Mouse (Mus musculus): Measurements from ENCODE around the gene Nlrp6. TPM values are rescaled to one million over a fixed set of nuclear protein-coding genes. Genes with fewer than 3 reads are reported as not detected.
A peak's percentile ranks its signal among the peaks of the same experiment; 100 is the strongest.

Nlrp6 gene
- polyA plus RNA-seq, 1 experiment from 2014 or later = 0.08 TPM

GRCm38 (mm10) chr7:140946980-140947379 is 26.3 kb downstream of the Nlrp6 start:
- Histone ChIP-seq H3K27ac (ENCODE audit: low read depth) (peak overlapping the region; percentile 27; the same call in 1 of the 2 replicates), H3K4me3 (ENCODE audit: low read depth, low read length) (no peak overlapping the region), H3K9ac (no peak overlapping the region), H3K4me2 (no peak overlapping the region), H3K9me3 (ENCODE audit: low read depth, low read length) (no peaks in the 10 kb centered on the region), H3K4me1 (ENCODE audit: insufficient read depth) (peaks cover 8% of the 10 kb centered on the region; the same call in 1 of the 2 replicates), H3K36me3 (ENCODE audit: insufficient read depth) (peaks cover 55% of the 10 kb centered on the region), H3K27me3 (ENCODE audit: insufficient read depth, low read length) (no peaks in the 10 kb centered on the region)
- 44% methylated on average over 7 of the region's 7 CpGs for WGBS
- DNase-seq (no peak), ATAC-seq (ENCODE audit: insufficient read depth) (no peak)
- TF ChIP-seq CTCF (IDR thresholded peaks at IDR 0.05; ENCODE audit: low read depth) = no peak

- Histone ChIP-seq H3K4me2 (no peak overlapping the region), H3K27ac (ENCODE audit: low read depth) (no peak overlapping the region), H3K9ac (no peak overlapping the region), H3K4me3 (ENCODE audit: low read depth, low read length) (no peak overlapping the region), H3K4me1 (ENCODE audit: insufficient read depth) (0 out of 2 replicates have a peak, but pooled peaks cover 3% of the 10 kb centered on the region), H3K27me3 (ENCODE audit: insufficient read depth, low read length) (no peaks in the 10 kb centered on the region), H3K9me3 (ENCODE audit: low read depth, low read length) (no peaks in the 10 kb centered on the region), H3K36me3 (ENCODE audit: insufficient read depth) (peaks cover 55% of the 10 kb centered on the region)
- ATAC-seq (ENCODE audit: insufficient read depth) = no peak
- DNase-seq = no peak
- TF ChIP-seq CTCF (IDR thresholded peaks at IDR 0.05; ENCODE audit: low read depth) = no peak
- 78% methylated on average over 8 of the region's 8 CpGs for WGBS
Measured at GRCm38 (mm10) chr7:140948161-140948560, 27.5 kb downstream of the Nlrp6 start.

- Histone ChIP-seq H3K9ac (no peak overlapping the region), H3K4me1 (ENCODE audit: insufficient read depth) (peaks cover 7% of the 10 kb centered on the region; the same call in 1 of the 2 replicates), H3K36me3 (ENCODE audit: insufficient read depth) (peaks cover 55% of the 10 kb centered on the region), H3K27me3 (ENCODE audit: insufficient read depth, low read length) (no peaks in the 10 kb centered on the region), H3K27ac (ENCODE audit: low read depth) (no peak overlapping the region), H3K4me3 (ENCODE audit: low read depth, low read length) (no peak overlapping the region), H3K9me3 (ENCODE audit: low read depth, low read length) (no peaks in the 10 kb centered on the region), H3K4me2 (no peak overlapping the region)
- DNase-seq (no peak), ATAC-seq (ENCODE audit: insufficient read depth) (no peak)
- TF ChIP-seq CTCF (IDR thresholded peaks at IDR 0.05; ENCODE audit: low read depth) = no peak
- 86% methylated on average over 6 of the region's 6 CpGs for WGBS
Measured at GRCm38 (mm10) chr7:140949255-140949654, 28.6 kb downstream of the Nlrp6 start.

GRCm38 (mm10) chr7:140949824-140950530 is 29.3 kb downstream of the Nlrp6 start, which contains the start of gene Ifitm5:
Ifitm5 (minus strand) TSS chr7:140950291.
- peak within 1 kb of the TSS; percentile 9; the same call in 1 of the 2 replicates for H3K27ac ChIP-seq (ENCODE audit: low read depth)
- no peak within 1 kb of the TSS for H3K4me3 ChIP-seq (ENCODE audit: low read depth, low read length)

GRCm38 (mm10) chr7:140951051-140951450 is 30.3 kb downstream of the Nlrp6 start:
- H3K27ac ChIP-seq (ENCODE audit: low read depth) = peak overlapping the region; percentile 9; the same call in 1 of the 2 replicates
- H3K27me3 ChIP-seq (ENCODE audit: insufficient read depth, low read length) = no peaks in the 10 kb centered on the region
- DNase-seq (peak; percentile 61), ATAC-seq (ENCODE audit: insufficient read depth) (no peak)
- no peaks in the 10 kb centered on the region for H3K9me3 ChIP-seq (ENCODE audit: low read depth, low read length)
- no peak overlapping the region for H3K4me3 ChIP-seq (ENCODE audit: low read depth, low read length)
- H3K36me3 ChIP-seq (ENCODE audit: insufficient read depth) = peaks cover 41% of the 10 kb centered on the region
- H3K9ac ChIP-seq = no peak overlapping the region
- no peak overlapping the region; the same call in 1 of the 2 replicates for H3K4me2 ChIP-seq
- H3K4me1 ChIP-seq (ENCODE audit: insufficient read depth) = peaks cover 13% of the 10 kb centered on the region
- 34% methylated on average over 8 of the region's 8 CpGs for WGBS
- TF ChIP-seq CTCF (IDR thresholded peaks at IDR 0.05; ENCODE audit: low read depth) = no peak

More at GRCm38 (mm10) chr7:140949824-140950530, 29.3 kb downstream of the Nlrp6 start, which contains the start of gene Ifitm5:
- no peak for DNase-seq
- Histone ChIP-seq H3K27me3 (ENCODE audit: insufficient read depth, low read length) (no peaks in the 10 kb centered on the region), H3K4me1 (ENCODE audit: insufficient read depth) (peaks cover 11% of the 10 kb centered on the region; the same call in 1 of the 2 replicates), H3K9ac (no peak within 1 kb of the TSS), H3K36me3 (ENCODE audit: insufficient read depth) (peaks cover 51% of the 10 kb centered on the region), H3K4me2 (no peak within 1 kb of the TSS), H3K9me3 (ENCODE audit: low read depth, low read length) (no peaks in the 10 kb centered on the region)
- TF ChIP-seq CTCF (IDR thresholded peaks at IDR 0.05; ENCODE audit: low read depth) = no peak
- 86% methylated on average over 16 of the region's 16 CpGs for WGBS
- no peak for ATAC-seq (ENCODE audit: insufficient read depth)

GRCm38 (mm10) chr7:140951765-140952164 is 31.1 kb downstream of the Nlrp6 start:
- Histone ChIP-seq H3K27me3 (ENCODE audit: insufficient read depth, low read length) (no peaks in the 10 kb centered on the region), H3K9me3 (ENCODE audit: low read depth, low read length) (no peaks in the 10 kb centered on the region), H3K36me3 (ENCODE audit: insufficient read depth) (peaks cover 34% of the 10 kb centered on the region), H3K4me2 (no peak overlapping the region), H3K4me3 (ENCODE audit: low read depth, low read length) (no peak overlapping the region), H3K27ac (ENCODE audit: low read depth) (no peak overlapping the region), H3K9ac (no peak overlapping the region), H3K4me1 (ENCODE audit: insufficient read depth) (peaks cover 20% of the 10 kb centered on the region)
- no peak for TF ChIP-seq CTCF (IDR thresholded peaks at IDR 0.05; ENCODE audit: low read depth)
- 72% methylated on average over 6 of the region's 6 CpGs for WGBS
- ATAC-seq (ENCODE audit: insufficient read depth) (no peak), DNase-seq (no peak)

- Histone ChIP-seq H3K4me2 (no peak overlapping the region), H3K9me3 (ENCODE audit: low read depth, low read length) (no peaks in the 10 kb centered on the region), H3K4me3 (ENCODE audit: low read depth, low read length) (no peak overlapping the region), H3K36me3 (ENCODE audit: insufficient read depth) (peaks cover 29% of the 10 kb centered on the region), H3K4me1 (ENCODE audit: insufficient read depth) (peaks cover 20% of the 10 kb centered on the region), H3K9ac (no peak overlapping the region), H3K27me3 (ENCODE audit: insufficient read depth, low read length) (no peaks in the 10 kb centered on the region), H3K27ac (ENCODE audit: low read depth) (no peak overlapping the region)
- TF ChIP-seq CTCF (IDR thresholded peaks at IDR 0.05; ENCODE audit: low read depth) = no peak
- 61% methylated on average over 7 of the region's 7 CpGs for WGBS
- no peak for DNase-seq
- no peak for ATAC-seq (ENCODE audit: insufficient read depth)
Measured at GRCm38 (mm10) chr7:140952441-140952840, 31.7 kb downstream of the Nlrp6 start.
